Mouse (Mus musculus): ENCODE results near the gene Tmem160.
A peak's percentile ranks its signal among the peaks of the same experiment; 100 is the strongest.

Gene Tmem160

DNA sequence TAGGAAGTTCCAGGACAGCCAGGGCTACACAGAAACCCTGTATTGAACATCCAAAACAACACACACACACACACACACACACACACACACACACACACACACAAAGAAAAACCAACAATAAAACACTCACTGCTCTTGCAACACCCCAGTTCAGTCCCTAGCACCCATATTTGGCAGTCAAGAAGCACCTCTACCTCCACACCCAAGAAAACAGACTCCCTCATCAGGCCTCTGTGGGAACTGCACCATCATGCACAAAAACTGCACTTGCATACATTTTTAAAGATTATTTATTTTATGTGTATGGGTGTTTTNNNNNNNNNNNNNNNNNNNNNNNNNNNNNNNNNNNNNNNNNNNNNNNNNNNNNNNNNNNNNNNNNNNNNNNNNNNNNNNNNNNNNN lies 11.3 kb upstream of the Tmem160 start:
- DNase-seq (ENCODE audit: low read depth, low spot score) = peak; percentile 20

DNA sequence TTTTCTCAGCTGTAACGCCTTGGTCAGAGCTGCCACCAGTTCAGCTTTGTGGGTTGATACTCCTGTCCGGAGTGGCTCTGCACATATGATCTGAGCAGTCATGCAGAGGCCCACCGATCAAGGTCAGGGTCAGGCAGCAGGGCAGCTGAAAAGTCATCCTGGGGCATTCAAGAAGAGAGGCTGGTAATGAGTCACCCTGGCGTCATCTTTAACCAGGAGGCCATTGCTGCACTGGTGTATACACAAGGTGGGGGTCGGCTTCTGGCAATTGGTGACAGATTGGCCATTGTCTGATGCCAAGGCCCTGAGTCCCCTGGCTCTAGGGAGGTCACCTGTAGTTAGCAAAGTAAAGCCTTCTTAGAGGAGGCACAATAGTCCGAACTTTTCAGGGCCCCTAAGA lies 923 bp upstream of the Tmem160 start:
- DNase-seq (ENCODE audit: low read depth, low spot score) = peak; percentile 48

DNA sequence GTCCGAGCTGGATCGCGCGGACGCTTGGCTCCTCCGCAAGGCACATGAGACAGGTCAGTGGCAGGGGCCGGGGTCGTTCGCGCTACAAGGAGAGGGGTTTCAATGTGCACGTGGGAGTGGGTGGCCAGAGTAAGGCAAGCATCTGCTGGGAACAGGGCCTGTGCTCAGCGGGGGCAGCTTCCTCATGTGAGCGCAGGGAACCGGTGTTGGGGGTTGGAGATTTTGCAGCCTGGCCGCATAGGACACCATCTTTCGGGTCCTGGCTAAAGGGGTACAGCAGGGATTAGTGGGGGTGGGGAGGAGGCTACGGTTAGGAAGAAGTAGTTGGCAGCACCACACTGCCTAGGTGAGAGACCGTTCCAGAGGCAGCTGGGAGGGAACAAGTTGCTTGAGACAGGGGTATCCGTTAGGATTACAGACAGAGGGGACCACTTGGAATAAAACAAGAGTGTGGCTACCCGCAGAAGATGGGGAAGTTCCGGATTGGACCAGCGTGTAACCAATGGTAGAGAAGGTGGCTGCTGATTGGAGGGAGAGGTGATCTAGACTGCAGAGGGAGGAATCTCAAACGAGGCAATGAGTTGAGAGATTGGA lies 636 bp downstream of the Tmem160 start:
- DNase-seq (ENCODE audit: low read depth, low spot score) = peak; percentile 75

DNA sequence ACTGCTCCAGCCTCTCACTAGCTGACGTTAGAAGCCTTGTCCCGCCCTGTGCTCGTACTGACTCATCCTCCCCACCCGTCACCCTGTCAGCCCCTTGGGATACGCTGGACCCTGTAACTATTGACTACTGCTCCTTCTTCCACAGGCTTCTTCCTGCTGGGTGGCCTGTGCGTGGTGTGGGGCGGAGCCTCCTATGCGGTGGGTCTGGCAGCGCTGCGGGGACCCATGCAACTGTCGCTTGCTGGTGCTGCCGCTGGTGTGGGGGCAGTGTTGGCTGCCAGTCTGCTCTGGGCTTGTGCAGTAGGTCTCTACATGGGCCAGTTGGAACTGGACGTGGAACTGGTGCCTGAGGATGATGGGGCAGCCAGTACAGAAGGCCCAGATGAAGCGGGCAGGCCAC lies 2.4 kb downstream of the Tmem160 start:
- DNase-seq (ENCODE audit: low read depth, low spot score) = no peak

DNA sequence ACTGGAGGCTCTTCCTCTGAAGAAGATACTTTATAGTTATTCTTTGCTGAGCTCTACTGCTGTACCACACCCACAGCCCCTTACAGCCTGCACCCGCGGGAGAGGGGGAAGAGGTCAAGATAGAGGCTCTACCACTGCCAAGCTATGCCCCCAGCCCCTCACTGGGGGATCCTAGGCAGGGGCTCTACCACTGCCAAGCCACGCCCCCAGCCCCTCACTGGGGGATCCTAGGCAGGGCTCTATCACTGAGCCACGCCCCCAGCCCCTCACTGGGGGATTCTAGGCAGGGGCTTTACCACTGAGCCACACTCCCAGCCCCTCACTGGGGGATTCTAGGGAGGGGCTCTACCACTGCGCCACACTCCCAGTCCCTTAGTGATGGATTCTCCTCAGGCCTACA lies 3.7 kb downstream of the Tmem160 start:
- DNase-seq (ENCODE audit: low read depth, low spot score) = no peak

DNA sequence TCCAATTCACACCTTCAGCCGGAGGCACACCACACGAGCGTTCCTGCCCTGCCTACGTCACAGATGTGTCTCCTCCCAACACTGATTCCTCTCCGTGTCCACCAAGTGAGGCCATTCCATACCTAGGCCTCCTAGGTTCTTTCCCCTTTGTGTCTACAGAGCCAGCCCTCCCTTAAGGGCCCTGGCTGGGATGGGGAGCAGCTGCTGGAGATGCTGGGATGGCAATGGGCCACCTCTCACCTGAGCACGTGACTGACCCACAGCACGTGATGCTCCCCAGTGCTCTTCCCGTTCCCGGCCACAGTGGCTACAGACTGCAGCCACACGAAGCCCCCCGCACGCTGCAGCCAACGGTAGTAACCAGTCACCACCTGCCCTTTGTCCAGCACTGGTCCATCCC lies 8.0 kb downstream of the Tmem160 start:
- no peak for DNase-seq (ENCODE audit: low read depth, low spot score)

DNA sequence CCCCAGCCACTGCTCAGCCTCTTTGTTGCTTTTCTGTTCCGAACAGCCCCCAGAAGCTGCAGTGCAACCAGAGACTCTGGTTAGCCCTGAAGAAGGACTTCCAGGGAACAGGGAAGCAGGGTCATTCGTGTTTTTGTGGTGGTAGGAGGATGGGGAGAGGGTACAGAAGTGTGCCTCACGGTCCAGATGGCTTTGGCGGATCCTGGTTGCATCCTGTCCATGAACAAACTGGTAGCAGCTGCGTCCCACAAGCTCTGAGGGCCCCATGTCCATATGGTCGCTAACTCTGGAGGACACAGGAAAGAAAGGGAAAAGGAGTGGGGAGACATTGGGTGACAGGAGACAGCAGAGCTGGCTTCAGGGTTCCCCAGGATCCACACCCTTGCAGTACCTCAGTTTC lies 8.6 kb downstream of the Tmem160 start:
- no peak for DNase-seq (ENCODE audit: low read depth, low spot score)

DNA sequence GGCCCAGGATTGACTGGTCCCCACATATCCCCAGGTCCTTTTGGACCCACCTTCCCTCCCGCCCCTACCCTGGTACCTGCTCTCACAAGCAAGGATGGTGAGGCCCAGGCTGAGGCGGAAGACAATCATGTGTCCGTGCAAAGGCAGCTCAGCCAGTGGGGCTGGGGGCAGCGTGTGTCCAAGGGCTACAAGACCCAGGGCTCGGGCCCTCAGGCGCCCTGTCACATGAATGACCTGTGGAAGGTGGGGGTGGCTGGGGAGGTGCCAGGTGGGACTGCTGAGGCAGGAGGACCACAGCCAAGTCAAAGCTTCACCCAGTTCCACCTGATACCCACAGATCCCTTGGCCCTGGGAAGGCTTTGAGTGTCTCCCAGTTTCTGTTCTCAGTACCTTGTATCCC lies 9.1 kb downstream of the Tmem160 start:
- no peak for DNase-seq (ENCODE audit: low read depth, low spot score)

DNA sequence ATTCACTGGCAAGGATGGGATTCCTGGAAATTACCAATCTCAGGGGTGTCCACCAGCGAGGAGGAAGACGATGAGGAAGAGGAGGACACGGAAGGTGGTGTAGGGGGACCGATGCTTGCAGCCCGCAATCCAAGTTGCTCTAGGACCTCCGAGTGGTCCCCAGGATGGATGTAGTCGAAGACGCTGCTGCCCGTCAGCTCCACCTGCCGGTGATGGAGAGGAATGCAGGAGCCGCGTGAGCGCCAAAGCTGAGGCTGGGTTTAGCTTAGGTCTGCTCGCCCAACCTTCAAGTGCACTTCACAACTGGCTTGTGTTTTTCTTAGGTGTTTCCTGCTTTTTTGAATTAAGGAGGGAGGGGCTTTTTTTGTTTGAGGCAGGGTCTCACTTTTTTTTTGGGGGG lies 10.6 kb downstream of the Tmem160 start:
- DNase-seq (ENCODE audit: low read depth, low spot score) = peak; percentile 73

DNA sequence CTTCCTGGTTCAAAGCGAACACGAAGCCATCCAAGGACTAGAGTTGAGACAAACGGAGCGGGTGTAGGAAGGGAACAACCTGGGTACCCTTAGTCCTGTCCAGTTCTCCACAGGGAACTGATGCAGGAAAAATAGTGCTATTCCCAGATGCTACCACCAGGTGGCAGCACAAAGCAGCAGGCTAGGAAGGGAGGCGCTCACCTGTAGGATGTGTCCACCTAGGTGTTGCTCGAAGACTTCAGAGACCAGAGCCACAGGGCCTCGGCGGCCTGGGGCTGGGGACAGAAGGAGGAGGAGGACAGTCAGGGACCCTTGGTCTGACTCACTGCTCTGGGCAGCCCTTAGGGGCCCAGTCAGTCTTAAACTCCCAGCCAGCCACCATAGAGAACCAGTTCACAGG lies 12.6 kb downstream of the Tmem160 start:
- DNase-seq (ENCODE audit: low read depth, low spot score) = peak; percentile 71

DNA sequence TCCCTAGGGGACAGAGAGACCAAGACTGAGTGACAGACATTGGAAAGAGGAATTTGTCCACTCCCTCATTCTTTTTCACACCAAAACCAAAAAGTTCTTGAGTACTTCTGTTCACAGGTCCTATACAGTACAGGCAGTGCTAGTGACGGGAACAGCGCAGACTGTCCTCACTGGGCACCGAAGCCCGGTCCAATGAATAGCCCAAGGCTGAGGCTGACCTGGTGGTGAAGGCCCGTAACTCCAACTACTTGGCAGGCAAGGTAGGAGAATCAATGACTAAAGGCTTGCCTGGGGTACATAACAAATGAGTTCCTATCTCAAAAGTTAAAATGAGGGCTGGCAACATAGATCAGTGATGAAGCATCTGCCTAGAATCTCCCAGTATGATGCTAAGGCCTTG lies 13.0 kb downstream of the Tmem160 start:
- DNase-seq (ENCODE audit: low read depth, low spot score) = no peak

DNA sequence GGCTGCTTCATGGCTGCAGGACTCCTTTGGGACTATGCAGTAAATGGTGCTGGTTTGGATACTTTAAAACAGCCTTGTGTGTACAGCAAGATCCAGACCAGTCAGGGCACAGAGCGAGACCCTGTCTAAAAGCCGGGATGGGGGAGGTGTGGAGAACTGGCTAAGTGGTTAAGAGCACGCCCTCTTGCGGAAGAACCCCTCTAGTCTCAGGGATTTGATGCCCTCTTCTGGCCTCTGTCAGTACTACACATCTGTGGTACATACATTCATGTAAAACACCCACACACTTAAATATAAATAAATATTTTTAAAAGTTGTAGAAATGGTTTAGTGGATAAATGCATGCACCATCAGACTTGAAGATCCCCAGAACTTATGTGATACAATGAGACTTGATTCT lies 14.0 kb downstream of the Tmem160 start:
- DNase-seq (ENCODE audit: low read depth, low spot score) = peak; percentile 49

DNA sequence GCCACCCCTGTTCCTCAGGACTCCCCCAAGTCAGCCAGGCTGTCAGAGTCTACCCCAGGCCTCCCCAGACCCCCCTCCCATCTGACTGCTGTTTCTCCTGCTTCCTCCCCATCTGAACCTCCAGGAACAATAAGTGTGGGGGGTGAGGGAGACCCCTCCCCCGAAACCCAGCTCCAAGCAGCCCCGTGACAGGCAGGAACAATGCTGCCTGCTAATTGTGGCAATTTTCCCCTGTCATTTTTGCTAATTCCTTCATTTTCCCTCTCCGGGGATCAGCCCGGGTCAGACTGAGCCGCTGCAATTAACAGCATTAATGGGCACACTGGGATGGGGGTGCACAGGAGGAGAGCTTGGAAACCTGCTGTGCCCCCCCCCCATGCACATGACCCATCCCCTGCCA lies 15.5 kb downstream of the Tmem160 start:
- DNase-seq (ENCODE audit: low read depth, low spot score) = no peak

DNA sequence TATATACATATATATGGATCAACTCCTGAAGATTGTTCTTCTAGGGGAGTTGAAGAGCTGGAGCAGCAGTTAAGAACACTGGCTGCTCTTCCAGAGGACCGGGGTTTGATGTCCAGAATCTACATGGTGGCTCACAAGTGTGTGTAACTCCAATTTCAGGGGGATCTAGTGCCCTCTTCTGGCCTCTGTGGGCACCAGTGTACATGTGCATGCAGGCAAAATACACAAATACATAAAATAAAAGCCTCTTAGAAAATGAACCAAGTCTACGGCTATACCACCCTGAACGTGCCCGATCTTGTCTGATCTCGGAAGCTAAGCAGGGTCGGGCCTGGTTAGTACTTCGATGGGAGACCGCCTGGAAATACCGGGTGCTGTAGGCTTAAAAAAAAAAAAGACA lies 19.0 kb downstream of the Tmem160 start:
- DNase-seq (ENCODE audit: low read depth, low spot score) = peak; percentile 48

DNA sequence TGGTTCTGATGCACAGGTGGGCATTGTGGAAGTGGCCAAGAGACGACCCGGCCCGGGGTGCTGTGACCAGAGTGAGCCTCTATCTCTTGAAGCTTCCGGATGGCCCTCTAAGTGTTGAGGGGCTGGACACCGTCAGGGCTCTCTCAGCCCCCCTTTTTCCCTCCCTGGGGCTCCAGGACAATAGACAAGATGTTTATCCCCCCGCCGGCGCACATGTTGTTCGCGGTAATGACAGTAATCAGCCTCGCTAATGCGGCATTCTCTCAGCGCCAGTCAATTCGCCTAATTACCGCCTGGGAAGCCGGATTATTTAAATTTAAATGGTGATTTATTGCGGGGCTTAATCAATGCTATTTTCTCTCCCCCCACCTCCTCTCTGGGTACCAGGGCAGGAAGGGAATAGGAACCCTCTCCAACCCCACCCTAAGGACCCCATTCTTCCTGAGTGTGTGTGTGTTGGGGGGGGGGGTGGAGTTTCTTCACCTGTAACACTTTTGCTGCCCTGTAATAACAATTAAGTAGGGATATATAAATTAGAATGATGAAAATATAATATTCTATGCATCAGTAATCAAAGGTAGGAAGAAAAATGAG lies 19.6 kb downstream of the Tmem160 start:
- DNase-seq (ENCODE audit: low read depth, low spot score) = no peak

DNA sequence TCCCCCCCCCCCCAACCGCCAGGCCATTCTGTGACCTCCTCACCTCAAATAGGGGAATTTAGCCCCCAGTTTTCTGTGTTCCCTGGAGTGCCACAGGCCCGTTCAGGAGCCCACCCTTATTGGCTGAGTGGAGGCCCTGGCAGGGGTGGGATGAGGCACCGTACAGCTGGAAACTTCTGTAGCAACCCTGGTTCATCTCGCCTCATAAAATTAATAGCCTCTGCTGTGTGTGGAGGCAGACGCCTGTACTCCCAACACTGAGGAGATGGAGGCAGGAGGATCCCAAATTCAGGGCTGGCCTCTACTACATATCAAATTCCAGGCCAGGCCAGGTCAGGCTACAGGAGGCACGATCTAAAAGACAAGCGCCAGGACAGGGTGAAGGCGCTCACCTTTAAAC lies 21.3 kb downstream of the Tmem160 start:
- no peak for DNase-seq (ENCODE audit: low read depth, low spot score)

DNA sequence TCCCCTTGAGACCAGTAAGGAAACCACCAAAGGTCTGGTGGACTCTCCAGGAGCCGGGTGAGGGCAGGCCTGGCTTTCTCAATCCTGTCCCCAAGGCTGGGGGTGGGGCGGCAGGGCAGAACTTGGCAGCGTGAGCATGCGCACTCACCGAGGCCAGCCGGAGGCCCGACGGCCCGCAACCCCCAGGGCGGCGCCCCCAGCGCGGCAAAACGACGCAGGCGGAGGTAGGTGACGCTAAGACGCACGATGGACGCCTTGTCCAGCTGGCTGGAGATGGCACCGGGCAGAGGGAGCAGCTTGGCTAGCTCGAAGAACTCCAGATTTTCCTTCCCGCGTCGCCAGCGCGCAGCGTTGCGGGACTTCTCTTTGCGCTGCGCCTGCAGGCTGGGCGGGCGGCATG lies 21.9 kb downstream of the Tmem160 start:
- DNase-seq (ENCODE audit: low read depth, low spot score) = no peak

DNA sequence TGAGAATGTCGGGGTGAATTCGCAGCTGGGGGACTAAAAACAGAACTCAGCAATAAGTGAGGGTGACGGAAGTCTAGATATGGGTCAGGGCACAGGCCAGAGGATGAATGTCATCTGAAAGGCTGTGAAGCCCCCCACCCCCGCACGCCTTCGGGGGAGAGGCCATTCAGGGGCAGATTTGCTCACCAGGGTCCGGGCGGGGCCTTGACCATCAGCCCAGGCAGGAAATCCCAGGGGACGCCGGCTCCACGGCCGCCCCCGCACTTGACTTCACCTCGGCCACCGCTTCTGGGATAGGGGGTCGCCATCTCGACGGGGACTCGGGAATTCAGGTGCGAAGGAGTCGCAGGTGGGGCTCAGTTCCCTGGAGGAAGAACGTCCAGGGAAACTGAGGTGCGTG lies 22.7 kb downstream of the Tmem160 start:
- no peak for DNase-seq (ENCODE audit: low read depth, low spot score)

DNA sequence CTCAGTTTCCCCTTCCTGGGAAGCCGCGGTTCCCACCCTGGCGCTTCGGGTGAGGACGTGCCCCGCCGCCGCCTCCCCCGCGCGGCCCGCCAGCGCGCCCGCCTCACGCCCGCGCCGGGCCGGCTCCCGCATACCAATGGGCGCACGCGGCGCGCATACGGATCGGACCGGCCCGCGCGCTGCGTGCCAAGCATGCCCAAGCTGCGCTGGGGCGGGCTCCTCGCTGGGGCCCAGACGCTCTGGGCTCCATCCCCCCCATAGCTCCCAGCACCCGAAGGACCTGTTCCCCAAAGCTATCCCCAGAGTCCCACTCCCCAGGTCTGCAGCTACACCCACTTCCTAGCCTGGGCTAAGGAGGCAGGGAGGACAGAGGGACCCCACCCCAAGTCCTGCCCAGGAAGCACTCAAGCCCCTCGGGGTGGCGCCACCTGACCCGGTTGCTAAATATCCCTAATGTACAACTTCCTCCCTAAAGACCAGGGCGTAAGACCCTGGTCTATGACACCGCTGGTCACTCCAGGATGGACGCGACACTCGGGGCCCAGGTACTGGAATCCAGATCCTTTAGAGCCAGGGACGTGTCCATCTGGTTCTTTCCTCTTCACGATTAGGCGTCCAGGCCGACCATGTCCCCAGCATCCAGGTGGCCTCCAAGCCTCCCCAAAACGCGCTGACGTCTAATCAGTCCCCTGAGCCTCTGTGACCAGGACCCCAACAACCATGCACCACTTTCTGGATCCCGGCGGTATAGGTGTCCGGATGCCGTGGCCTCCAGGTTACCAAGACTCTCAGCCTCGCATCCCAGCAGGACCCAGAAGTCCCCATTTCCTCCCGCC lies 23.4 kb downstream of the Tmem160 start:
- DNase-seq (ENCODE audit: low read depth, low spot score) = no peak

DNA sequence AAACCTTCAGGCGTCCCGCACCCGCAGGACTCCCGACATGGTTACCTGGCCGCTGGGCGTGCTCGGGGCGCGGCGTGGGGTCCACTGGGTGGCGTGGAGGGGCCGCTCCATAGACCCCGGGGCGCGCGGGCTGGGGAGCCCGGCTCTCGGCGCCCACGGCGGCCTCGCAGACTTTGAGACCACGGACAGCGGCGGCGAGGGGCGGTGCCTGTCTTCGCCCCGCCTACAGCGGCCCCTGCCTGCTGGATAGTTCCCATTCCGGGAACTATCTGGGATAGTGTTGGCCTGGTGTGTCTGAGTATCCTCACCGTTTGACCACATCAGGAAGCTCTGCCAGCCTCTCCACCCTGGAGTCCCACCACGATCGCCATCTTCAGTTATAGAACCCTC lies 24.0 kb downstream of the Tmem160 start:
- no peak for DNase-seq (ENCODE audit: low read depth, low spot score)

DNA sequence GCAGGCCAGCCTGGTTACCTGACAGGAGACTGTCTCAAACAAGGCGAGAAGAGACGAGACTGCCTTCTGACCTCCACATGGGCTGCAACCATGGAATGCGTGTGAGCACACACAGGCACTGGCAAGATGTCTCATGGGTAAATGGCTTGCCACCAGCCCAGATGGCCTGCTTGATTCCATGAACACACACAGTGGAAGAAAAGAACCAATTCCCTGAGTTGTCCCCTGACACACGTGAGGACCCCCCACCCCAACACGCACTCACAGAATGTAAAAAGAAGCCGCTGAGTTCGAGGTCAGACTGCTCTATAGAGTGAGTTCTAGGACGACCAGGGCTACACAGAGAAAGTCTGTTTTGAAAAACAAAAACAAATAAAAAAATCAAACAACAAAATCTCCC lies 25.0 kb downstream of the Tmem160 start, which contains the start of gene Npas1:
Gene Npas1 (minus strand): TSS at position 101 of the 400 bp plus-strand sequence.
- DNase-seq (ENCODE audit: low read depth, low spot score) = no peak

DNA sequence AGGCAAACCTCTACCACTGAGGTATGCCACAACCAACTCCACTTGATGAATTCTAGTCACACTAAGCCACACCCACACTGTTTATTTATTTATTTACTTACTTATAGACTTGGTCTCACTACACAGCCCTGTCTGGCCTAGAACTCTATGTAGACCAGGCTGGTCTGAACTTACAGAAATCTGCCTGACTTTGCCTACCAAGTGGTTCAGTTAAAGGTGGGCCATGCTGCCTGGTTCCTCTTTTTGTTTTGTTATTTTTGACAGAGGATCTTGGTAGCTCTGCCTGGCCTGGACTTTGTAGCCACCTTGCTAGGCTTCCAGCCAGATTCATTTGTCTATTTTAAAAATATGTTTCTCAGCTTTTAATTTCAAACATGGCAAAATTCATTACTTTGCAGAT lies 36.2 kb downstream of the Tmem160 start:
- no peak for DNase-seq (ENCODE audit: low read depth, low spot score)

DNA sequence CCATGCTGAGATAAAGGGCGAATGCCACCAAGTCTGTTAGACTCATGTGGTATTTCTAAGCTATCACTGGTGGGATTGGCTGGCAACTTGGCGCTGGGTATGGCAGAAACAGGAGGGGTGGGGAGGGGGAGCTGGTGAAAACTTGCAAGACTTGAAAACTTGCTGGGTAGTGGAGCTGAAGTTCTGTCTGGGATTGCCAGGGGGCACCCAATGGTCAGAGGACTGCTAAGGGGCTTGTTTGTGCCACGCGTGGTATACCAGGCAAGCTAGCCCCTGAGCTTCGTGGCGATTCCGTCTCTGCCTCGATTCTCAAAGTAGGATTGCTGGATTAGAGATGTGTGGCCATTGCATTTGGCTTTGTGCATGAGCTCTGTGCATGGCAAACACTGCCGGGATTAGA lies 37.4 kb downstream of the Tmem160 start:
- no peak for DNase-seq (ENCODE audit: low read depth, low spot score)
